Mouse (Mus musculus) heart, embryonic 11.5 days (tissue): ENCODE measurements around the gene Rxfp4. TPM values are rescaled to one million over a fixed set of nuclear protein-coding genes. Genes with fewer than 3 reads are reported as not detected.

Source experiments
- ATAC-seq: fragments of 200-750 bp; cut with Nextera tagmentation; replicated peaks from 2 replicates; pipeline ENCODE4 v1.8.0; 2017; ENCODE audit warnings: moderate library complexity; ENCODE audit not compliant: insufficient number of reproducible peaks, low FRiP score, low TSS enrichment
- H3K27ac ChIP-seq: fragments of 300-500 bp; sonication (generic); 2 replicates; pipeline ENCODE4 v1.5.1; 2014; ENCODE audit warnings: mild to moderate bottlenecking, low read depth, low read length
- H3K27me3 ChIP-seq: fragments of 300-500 bp; sonication (generic); 2 replicates; pipeline ENCODE4 v1.6.1; 2014; ENCODE audit warnings: mild to moderate bottlenecking, low read length, mixed read lengths; ENCODE audit not compliant: control insufficient read depth, insufficient read depth
- H3K36me3 ChIP-seq: fragments of 300-500 bp; sonication (generic); 2 replicates; pipeline ENCODE4 v1.6.1; 2014; ENCODE audit warnings: mild to moderate bottlenecking, low read length, moderate library complexity, mixed read lengths; ENCODE audit not compliant: control insufficient read depth, insufficient read depth
- H3K4me1 ChIP-seq: fragments of 300-500 bp; sonication (generic); 2 replicates; pipeline ENCODE4 v1.6.1; 2014; ENCODE audit warnings: low read length; ENCODE audit not compliant: control insufficient read depth, insufficient read depth
- H3K4me2 ChIP-seq: fragments of 300-500 bp; sonication (generic); 2 replicates; pipeline ENCODE4 v1.6.1; 2014; ENCODE audit warnings: mild to moderate bottlenecking, moderate library complexity
- H3K4me3 ChIP-seq: fragments of 300-500 bp; sonication (generic); 2 replicates; pipeline ENCODE4 v1.5.1; 2014; ENCODE audit warnings: low read depth, low read length
- H3K9ac ChIP-seq: fragments of 300-500 bp; sonication (generic); 2 replicates; pipeline ENCODE4 v1.6.1; 2014; ENCODE audit warnings: mild to moderate bottlenecking, low read depth, low read length, moderate library complexity
- H3K9me3 ChIP-seq: fragments of 300-500 bp; sonication (generic); replicated peaks from 2 replicates; pipeline ENCODE4 v1.6.1; 2016; ENCODE audit warnings: low read length; ENCODE audit not compliant: control insufficient read depth
- WGBS: fragments of 180-500 bp; shearing (Covaris S2); extraction: QIAGEN DNeasy Blood & Tissue Kit; methylation state at CpG from one replicate; pipeline ENCODE4 v1.1.7; 2014; ENCODE audit not compliant: insufficient replicate concordance; 5-methylcytosine and 5-hydroxymethylcytosine counted together
- polyA plus RNA-seq: library from polyadenylated mRNA; unstranded; fragments of >200 nt; fragmentation: Nextera tagmentation; extraction: Ambion mirVana; gene quantifications from 2 replicates; pipeline ENCODE4 v1.2.1, GENCODE M21; 2014

The Rxfp4 gene
- polyA plus RNA-seq, 1 experiment from 2014 or later = not detected

GRCm38 (mm10) chr3:88648452-88649168 is 4.3 kb downstream of the Rxfp4 start:
- no peak overlapping the region for H3K9ac ChIP-seq
- H3K36me3 ChIP-seq = peaks cover 36% of the 10 kb centered on the region
- H3K4me3 ChIP-seq = no peak overlapping the region
- H3K4me2 ChIP-seq = no peak overlapping the region
- ATAC-seq = no peak
- H3K27me3 ChIP-seq = no peaks in the 10 kb centered on the region
- no peaks in the 10 kb centered on the region for H3K4me1 ChIP-seq
- no peaks in the 10 kb centered on the region for H3K9me3 ChIP-seq
- no peak overlapping the region for H3K27ac ChIP-seq
- WGBS = 81% methylated on average over 12 of the region's 12 CpGs

- no peak for ATAC-seq
- Histone ChIP-seq H3K9me3 (no peaks in the 10 kb centered on the region), H3K36me3 (peaks cover 43% of the 10 kb centered on the region), H3K9ac (no peak overlapping the region), H3K4me1 (no peaks in the 10 kb centered on the region), H3K4me3 (no peak overlapping the region), H3K4me2 (no peak overlapping the region), H3K27ac (no peak overlapping the region), H3K27me3 (no peaks in the 10 kb centered on the region)
- WGBS = 92% methylated on average over 14 of the region's 14 CpGs
Observed at GRCm38 (mm10) chr3:88647779-88648413, 5.0 kb downstream of the Rxfp4 start.

DNA sequence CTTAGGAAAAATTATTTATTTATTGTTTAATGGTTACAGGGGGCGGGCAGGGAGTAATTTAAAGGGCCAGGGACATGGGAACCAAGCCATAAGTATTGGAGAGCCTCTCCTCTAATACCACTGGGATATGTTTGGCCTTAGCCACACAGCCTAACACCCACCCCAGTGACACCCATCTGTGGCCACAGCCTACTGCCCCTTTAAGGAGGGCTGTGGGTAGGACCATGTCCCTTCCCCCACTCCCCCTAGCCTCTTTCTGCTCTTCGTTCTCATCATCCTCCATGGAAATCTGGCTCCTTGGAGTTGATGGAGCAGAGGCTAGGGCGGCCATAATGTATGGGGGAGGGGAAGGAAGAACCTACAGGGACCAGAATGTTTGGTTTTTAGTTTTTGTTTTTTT is 5.9 kb downstream of the Rxfp4 start:
- Histone ChIP-seq H3K4me3 (no peak overlapping the region), H3K9me3 (no peaks in the 10 kb centered on the region), H3K27ac (no peak overlapping the region), H3K27me3 (no peaks in the 10 kb centered on the region), H3K9ac (no peak overlapping the region), H3K4me2 (no peak overlapping the region), H3K36me3 (peaks cover 51% of the 10 kb centered on the region), H3K4me1 (no peaks in the 10 kb centered on the region)
- no peak for ATAC-seq
- 79% methylated on average over 3 of the region's 3 CpGs for WGBS

DNA sequence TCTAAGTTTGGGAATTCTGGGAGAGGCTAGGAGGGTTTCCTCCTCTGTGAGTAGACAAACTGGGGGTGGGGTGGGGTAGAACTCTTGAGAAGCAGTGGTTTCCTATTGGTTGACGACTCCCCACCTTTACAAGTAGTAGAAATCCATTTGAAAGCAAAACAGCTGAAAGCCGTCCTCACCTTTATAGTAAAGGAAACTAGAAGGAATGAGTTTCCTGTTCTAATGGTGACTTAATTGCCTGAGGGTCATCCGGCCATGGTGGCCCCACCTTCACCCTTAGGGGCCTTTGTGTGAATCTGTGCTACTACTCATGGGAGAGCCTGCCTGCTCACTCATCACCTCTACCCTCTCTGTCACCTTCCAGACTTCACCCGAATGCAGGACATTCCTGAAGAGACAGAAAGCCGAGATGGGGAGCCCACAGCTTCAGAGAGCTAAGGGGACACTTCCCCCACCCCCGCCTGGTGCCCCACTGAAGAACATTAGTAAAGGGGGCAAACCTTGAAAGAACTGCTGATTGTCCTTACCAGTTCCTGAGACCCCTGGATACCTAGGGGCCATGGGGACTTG is 6.4 kb downstream of the Rxfp4 start:
- ATAC-seq = no peak
- Histone ChIP-seq H3K4me1 (no peaks in the 10 kb centered on the region), H3K36me3 (peaks cover 56% of the 10 kb centered on the region), H3K9me3 (no peaks in the 10 kb centered on the region), H3K9ac (no peak overlapping the region), H3K4me2 (no peak overlapping the region), H3K27ac (no peak overlapping the region), H3K27me3 (no peaks in the 10 kb centered on the region), H3K4me3 (no peak overlapping the region)
- 71% methylated on average over 6 of the region's 6 CpGs for WGBS

- Histone ChIP-seq H3K27me3 (no peaks in the 10 kb centered on the region), H3K4me1 (no peaks in the 10 kb centered on the region), H3K4me3 (no peak overlapping the region), H3K27ac (no peak overlapping the region), H3K4me2 (no peak overlapping the region), H3K36me3 (peaks cover 60% of the 10 kb centered on the region), H3K9ac (no peak overlapping the region), H3K9me3 (no peaks in the 10 kb centered on the region)
- no peak for ATAC-seq
- 86% methylated on average over 12 of the region's 12 CpGs for WGBS
Observed at GRCm38 (mm10) chr3:88645937-88646336, 7.0 kb downstream of the Rxfp4 start.

DNA sequence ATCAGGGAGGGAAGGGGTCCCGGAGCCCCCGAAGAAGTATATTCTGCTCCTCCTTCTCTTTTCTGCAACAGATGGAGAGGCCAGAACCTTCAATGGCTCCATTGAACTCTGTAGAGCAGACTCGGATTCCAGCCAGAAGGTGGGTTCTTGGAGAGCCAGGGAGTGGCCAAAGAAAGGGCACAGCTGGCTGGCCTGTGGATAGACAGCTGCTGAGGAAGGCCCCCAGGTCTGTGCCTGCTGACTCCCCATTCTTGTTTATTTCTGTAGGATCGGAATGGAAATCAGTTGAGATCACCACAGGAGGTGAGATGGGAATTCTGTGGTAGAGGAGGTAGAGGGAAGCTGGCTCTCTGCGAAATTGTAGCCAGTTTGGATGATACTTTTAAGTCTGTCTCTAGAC is 9.9 kb downstream of the Rxfp4 start:
- no peak overlapping the region for H3K27ac ChIP-seq
- H3K9ac ChIP-seq = no peak overlapping the region
- H3K4me2 ChIP-seq = no peak overlapping the region
- no peak for ATAC-seq
- no peak overlapping the region for H3K4me3 ChIP-seq
- 81% methylated on average over 5 of the region's 5 CpGs for WGBS
- peaks cover 72% of the 10 kb centered on the region for H3K36me3 ChIP-seq
- no peaks in the 10 kb centered on the region for H3K9me3 ChIP-seq
- no peaks in the 10 kb centered on the region for H3K27me3 ChIP-seq
- H3K4me1 ChIP-seq = no peaks in the 10 kb centered on the region

- H3K4me3 ChIP-seq = no peak overlapping the region
- ATAC-seq = no peak
- no peak overlapping the region for H3K9ac ChIP-seq
- no peaks in the 10 kb centered on the region for H3K27me3 ChIP-seq
- H3K4me1 ChIP-seq = peaks cover 10% of the 10 kb centered on the region
- H3K9me3 ChIP-seq = no peaks in the 10 kb centered on the region
- peaks cover 70% of the 10 kb centered on the region for H3K36me3 ChIP-seq
- WGBS = 80% methylated on average over 1 of the region's 1 CpGs
- H3K4me2 ChIP-seq = no peak overlapping the region
- no peak overlapping the region for H3K27ac ChIP-seq
Observed at GRCm38 (mm10) chr3:88640676-88641075, 12.3 kb downstream of the Rxfp4 start.

DNA sequence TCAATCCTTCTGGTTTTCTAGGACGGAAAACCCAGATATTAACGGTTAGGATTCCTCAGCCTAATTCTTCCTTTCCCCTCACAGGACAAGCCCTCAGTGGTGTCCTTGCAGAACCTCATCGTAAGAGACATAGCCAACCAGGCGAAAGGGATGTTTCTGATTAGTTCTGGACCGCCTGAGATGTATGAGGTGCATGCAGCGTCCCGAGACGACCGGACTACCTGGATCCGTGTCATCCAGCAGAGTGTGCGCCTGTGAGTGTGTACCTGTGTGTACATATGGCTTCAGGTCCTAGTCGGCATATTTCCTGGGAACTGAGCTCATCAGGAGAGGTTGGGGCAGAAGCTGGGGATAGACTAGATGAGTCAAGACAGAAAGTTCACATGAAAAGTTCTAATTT is 13.7 kb downstream of the Rxfp4 start:
- H3K9me3 ChIP-seq = no peaks in the 10 kb centered on the region
- H3K4me3 ChIP-seq = no peak overlapping the region
- no peak overlapping the region for H3K9ac ChIP-seq
- peaks cover 77% of the 10 kb centered on the region for H3K36me3 ChIP-seq
- ATAC-seq = no peak
- no peaks in the 10 kb centered on the region for H3K27me3 ChIP-seq
- H3K4me1 ChIP-seq = peaks cover 10% of the 10 kb centered on the region
- 91% methylated on average over 12 of the region's 12 CpGs for WGBS
- no peak overlapping the region for H3K27ac ChIP-seq
- no peak overlapping the region for H3K4me2 ChIP-seq
